Mouse (Mus musculus) liver, postnatal 0 days (tissue): ENCODE data around the gene Smpd4. TPM values are rescaled to one million over a fixed set of nuclear protein-coding genes. Genes with fewer than 3 reads are reported as not detected.
A peak's percentile ranks its signal among the peaks of the same experiment; 100 is the strongest.
"Not testable (repeated sequence)": the region's sequence is repeated elsewhere in the genome, so short reads cannot be mapped to it uniquely, and the experiment has no call there.

Source experiments
- ATAC-seq: fragments of 200-750 bp; cut with Nextera tagmentation; 2 replicates; pipeline ENCODE4 v1.8.0; 2017; ENCODE audit warnings: mild to moderate bottlenecking, moderate library complexity
- DNase-seq: peaks from one replicate; pipeline ENCODE4 v3.0.0-alpha.2; 2016
- H3K27ac ChIP-seq: fragments of 300-500 bp; sonication (generic); 2 replicates; pipeline ENCODE4 v1.5.1; 2014; ENCODE audit warnings: antibody characterized with exemption, moderate library complexity, mild to moderate bottlenecking, low read depth
- H3K27me3 ChIP-seq: fragments of 300-500 bp; sonication (generic); 2 replicates; pipeline ENCODE4 v1.6.1; 2014; ENCODE audit warnings: low read length, control low read depth, mixed read lengths; ENCODE audit not compliant: insufficient read depth
- H3K36me3 ChIP-seq: fragments of 300-500 bp; sonication (generic); replicated peaks from 2 replicates; pipeline ENCODE4 v1.6.1; 2014; ENCODE audit warnings: mild to moderate bottlenecking, control low read depth, low read length, moderate library complexity, mixed read lengths; ENCODE audit not compliant: insufficient read depth
- H3K4me1 ChIP-seq: fragments of 300-500 bp; sonication (generic); 2 replicates; pipeline ENCODE4 v1.6.1; 2014; ENCODE audit warnings: antibody characterized with exemption, mild to moderate bottlenecking, control low read depth; ENCODE audit not compliant: insufficient read depth
- H3K4me2 ChIP-seq: fragments of 300-500 bp; sonication (generic); 2 replicates; pipeline ENCODE4 v1.6.1; 2014; ENCODE audit warnings: low read depth, mild to moderate bottlenecking, low read length, moderate library complexity, mixed read lengths
- H3K4me3 ChIP-seq: fragments of 300-500 bp; sonication (generic); 2 replicates; pipeline ENCODE4 v1.5.1; 2014; ENCODE audit warnings: low read depth, low read length
- H3K9ac ChIP-seq: fragments of 300-500 bp; sonication (generic); replicated peaks from 2 replicates; pipeline ENCODE4 v1.6.1; 2014; ENCODE audit warnings: mild to moderate bottlenecking, moderate library complexity
- H3K9me3 ChIP-seq: fragments of 300-500 bp; sonication (generic); 2 replicates; pipeline ENCODE4 v1.6.1; 2016; ENCODE audit warnings: mild to moderate bottlenecking, control low read depth, low read length, mixed read lengths
- CTCF ChIP-seq: sonication (generic); IDR thresholded peaks from 2 replicates; pipeline ENCODE4 v1.5.1; 2016; ENCODE audit warnings: antibody characterized with exemption, low read depth
- EP300 ChIP-seq: IDR thresholded peaks from 2 replicates; pipeline ENCODE4 v1.6.1; 2016; ENCODE audit warnings: antibody characterized with exemption, low read depth, mild to moderate bottlenecking
- WGBS: fragments of 180-500 bp; shearing (Covaris S2); extraction: QIAGEN DNeasy Blood & Tissue Kit; methylation state at CpG from one replicate; pipeline ENCODE4 v1.1.7; 2014; ENCODE audit not compliant: insufficient replicate concordance; 5-methylcytosine and 5-hydroxymethylcytosine counted together
- polyA plus RNA-seq: library from polyadenylated mRNA; unstranded; fragments of >200 nt; fragmentation: Nextera tagmentation; extraction: Ambion mirVana; gene quantifications from 2 replicates; pipeline ENCODE4 v1.2.1, GENCODE M21; 2015

Gene Smpd4
- polyA plus RNA-seq, 1 experiment from 2014 or later: 7.3 TPM

DNA sequence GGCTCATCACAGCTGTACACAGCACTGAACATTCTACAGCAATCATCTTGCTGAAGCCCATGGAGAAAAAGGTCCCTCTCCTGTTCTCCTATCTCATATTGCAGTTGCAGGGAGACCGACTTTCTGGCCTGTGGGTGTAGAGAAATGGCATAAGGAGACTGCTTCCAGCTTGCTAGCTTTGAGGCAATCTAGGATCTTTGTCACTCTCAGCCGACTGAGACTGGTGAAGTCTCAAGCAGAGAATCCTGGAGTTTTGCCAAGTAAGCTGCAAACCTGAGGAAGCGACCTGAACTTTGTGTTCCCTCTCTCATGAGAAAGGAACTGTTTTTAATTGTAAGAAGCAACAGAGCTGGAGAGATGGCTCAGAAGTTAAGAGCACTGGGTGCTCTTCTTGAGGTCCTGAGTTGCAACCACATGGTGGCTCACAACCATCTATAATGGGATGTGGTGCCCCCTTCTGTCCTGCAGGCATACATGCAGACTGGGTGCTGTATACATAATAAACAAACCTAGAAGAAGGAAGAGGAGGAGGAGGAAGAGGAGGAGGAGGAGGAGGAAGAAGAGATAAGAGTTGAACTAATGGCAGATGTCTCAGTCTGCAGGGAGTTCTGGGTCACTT lies 18.1 kb upstream of the Smpd4 start:
- no peak overlapping the region for H3K4me3 ChIP-seq
- DNase-seq: no peak
- 73% methylated on average over 3 of the region's 3 CpGs for WGBS
- no peaks in the 10 kb centered on the region for H3K4me1 ChIP-seq
- H3K27me3 ChIP-seq: no peaks in the 10 kb centered on the region
- no peak overlapping the region for H3K9ac ChIP-seq
- no peak overlapping the region for H3K4me2 ChIP-seq
- H3K36me3 ChIP-seq: no peaks in the 10 kb centered on the region
- no peaks in the 10 kb centered on the region for H3K9me3 ChIP-seq
- TF ChIP-seq EP300 (no peak), CTCF (peak; percentile 38)
- no peak for ATAC-seq
- H3K27ac ChIP-seq: no peak overlapping the region

GRCm38 (mm10) chr16:17604941-17605340 lies 14.2 kb upstream of the Smpd4 start:
- Histone ChIP-seq H3K4me2 (no peak overlapping the region), H3K4me1 (no peaks in the 10 kb centered on the region), H3K27ac (no peak overlapping the region), H3K4me3 (no peak overlapping the region), H3K27me3 (no peaks in the 10 kb centered on the region), H3K9ac (no peak overlapping the region), H3K9me3 (no peaks in the 10 kb centered on the region), H3K36me3 (no peaks in the 10 kb centered on the region)
- DNase-seq: no peak
- WGBS: 60% methylated on average over 4 of the region's 4 CpGs
- TF ChIP-seq EP300 (no peak), CTCF (no peak)
- no peak for ATAC-seq

DNA sequence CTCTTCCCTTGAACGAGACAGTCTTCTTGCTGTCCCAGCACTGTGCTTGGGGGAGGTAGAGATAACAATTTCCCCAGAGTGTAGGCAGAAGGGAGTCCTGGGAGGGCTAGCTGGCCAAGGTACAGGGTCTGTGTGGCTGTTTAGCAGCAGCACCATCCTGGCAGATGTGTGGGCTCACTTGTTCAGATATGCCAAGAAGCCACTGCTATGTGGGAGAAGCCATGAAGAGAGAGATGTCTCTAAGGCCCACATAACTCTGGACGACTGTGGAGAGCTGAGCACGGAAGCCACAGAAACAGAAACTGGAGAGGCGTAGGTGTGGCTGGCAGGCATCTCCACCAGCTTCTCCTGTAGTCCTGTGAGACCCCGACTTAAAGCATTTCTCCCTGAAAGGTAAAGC lies 13.5 kb upstream of the Smpd4 start:
- H3K4me1 ChIP-seq: no peaks in the 10 kb centered on the region
- WGBS: 65% methylated on average over 5 of the region's 5 CpGs

DNA sequence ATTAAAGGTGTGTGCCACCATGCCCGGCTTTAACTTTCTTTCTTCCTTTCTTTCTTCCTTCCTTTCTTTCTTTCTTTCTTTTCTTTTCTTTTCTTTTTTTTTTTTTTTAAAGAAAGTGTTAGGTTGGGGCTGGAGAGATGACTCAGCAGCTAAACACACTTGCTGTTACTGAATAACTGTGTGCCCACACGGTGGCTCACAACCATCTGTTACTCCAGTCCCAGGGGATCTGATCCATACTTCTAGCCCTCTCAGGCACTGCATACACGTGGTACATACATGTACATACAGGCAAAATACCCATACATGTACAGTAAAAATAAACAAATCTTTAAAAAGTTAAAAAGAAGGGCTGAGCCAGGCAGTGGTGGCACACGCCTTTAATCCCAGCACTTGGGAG lies 7.8 kb upstream of the Smpd4 start:
- ATAC-seq (no peak), DNase-seq (no peak)
- TF ChIP-seq CTCF: no peak
- TF ChIP-seq EP300: no peak
- no peak overlapping the region for H3K9ac ChIP-seq
- WGBS: 59% methylated on average over 4 of the region's 4 CpGs
- no peak overlapping the region for H3K4me3 ChIP-seq
- no peaks in the 10 kb centered on the region for H3K27me3 ChIP-seq
- no peaks in the 10 kb centered on the region for H3K36me3 ChIP-seq
- H3K27ac ChIP-seq: no peak overlapping the region
- no peaks in the 10 kb centered on the region for H3K4me1 ChIP-seq
- no peak overlapping the region for H3K4me2 ChIP-seq
- H3K9me3 ChIP-seq: no peaks in the 10 kb centered on the region

More for the DNA sequence above, 13.5 kb upstream of the Smpd4 start:
- Histone ChIP-seq H3K9ac (no peak overlapping the region), H3K4me3 (no peak overlapping the region), H3K36me3 (no peaks in the 10 kb centered on the region), H3K27me3 (no peaks in the 10 kb centered on the region), H3K4me2 (no peak overlapping the region), H3K9me3 (no peaks in the 10 kb centered on the region), H3K27ac (no peak overlapping the region)
- DNase-seq (no peak), ATAC-seq (no peak)
- TF ChIP-seq CTCF (no peak), EP300 (no peak)

DNA sequence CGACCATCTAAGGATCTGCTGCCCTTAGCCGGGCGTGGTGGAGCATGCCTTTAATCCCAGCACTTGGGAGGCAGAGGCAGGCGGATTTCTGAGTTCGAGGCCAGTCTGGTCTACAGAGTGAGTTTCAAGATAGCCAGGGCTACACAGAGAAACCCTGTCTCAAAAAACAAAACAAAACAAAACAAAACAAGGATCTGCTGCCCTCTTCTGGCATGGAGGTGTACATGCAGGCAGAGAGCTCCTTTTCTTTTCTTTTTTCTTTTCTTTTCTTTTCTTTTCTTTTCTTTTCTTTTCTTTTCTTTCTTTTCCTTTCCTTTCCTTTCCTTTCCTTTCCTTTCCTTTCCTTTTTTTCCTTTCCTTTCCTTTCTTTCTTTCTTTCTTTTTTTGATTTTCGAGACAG lies 4.4 kb upstream of the Smpd4 start:
- 78% methylated on average over 6 of the region's 6 CpGs for WGBS
- not testable (repeated sequence) for H3K4me2 ChIP-seq, H3K9me3 ChIP-seq, DNase-seq, ATAC-seq, H3K27me3 ChIP-seq, H3K27ac ChIP-seq, H3K9ac ChIP-seq, H3K4me1 ChIP-seq, H3K4me3 ChIP-seq, H3K36me3 ChIP-seq
- peak; percentile 73 for TF ChIP-seq CTCF

- H3K4me3 ChIP-seq: no peak overlapping the region
- peaks cover 14% of the 10 kb centered on the region for H3K4me1 ChIP-seq
- WGBS: 58% methylated on average over 5 of the region's 5 CpGs
- no peaks in the 10 kb centered on the region for H3K9me3 ChIP-seq
- no peaks in the 10 kb centered on the region for H3K27me3 ChIP-seq
- no peak overlapping the region for H3K27ac ChIP-seq
- H3K36me3 ChIP-seq: no peaks in the 10 kb centered on the region
- DNase-seq (no peak), ATAC-seq (no peak)
- no peak overlapping the region for H3K4me2 ChIP-seq
- TF ChIP-seq EP300: no peak
- no peak overlapping the region for H3K9ac ChIP-seq
Observed at GRCm38 (mm10) chr16:17616212-17616611, 2.9 kb upstream of the Smpd4 start.
